Mouse (Mus musculus): Measurements from ENCODE around the gene Rif1. TPM values are rescaled to one million over a fixed set of nuclear protein-coding genes. Genes with fewer than 3 reads are reported as not detected.
"Not testable (repeated sequence)": the region's sequence is repeated elsewhere in the genome, so short reads cannot be mapped to it uniquely, and the experiment has no call there.

Gene Rif1
- total and polyA plus RNA-seq, 2 experiments from 2014 or later, result 14.3 to 19.9 TPM

- no peak overlapping the region for H3K9ac ChIP-seq (replicated peaks; ENCODE audit: low read depth, low read length)
- ATAC-seq (ENCODE audit: insufficient read depth, low read depth) (no peak), DNase-seq (ENCODE audit: low spot score) (no peak)
- 93% methylated on average over 1 of the region's 1 CpGs for WGBS
- H3K4me1 ChIP-seq (ENCODE audit: control insufficient read depth, insufficient read depth), result no peaks in the 10 kb centered on the region
- no peak overlapping the region for H3K4me2 ChIP-seq (ENCODE audit: low read depth, low read length)
- no peak overlapping the region for H3K27ac ChIP-seq (ENCODE audit: low read depth)
- no peaks in the 10 kb centered on the region for H3K9me3 ChIP-seq (replicated peaks; ENCODE audit: control insufficient read depth, low read length)
- H3K36me3 ChIP-seq (replicated peaks; ENCODE audit: control insufficient read depth, insufficient read depth, low read length), result peaks cover 78% of the 10 kb centered on the region
- TF ChIP-seq EP300 (IDR thresholded peaks at IDR 0.05; ENCODE audit: low read depth) (no peak), CTCF (IDR thresholded peaks at IDR 0.05; ENCODE audit: low read depth) (no peak)
- H3K27me3 ChIP-seq (ENCODE audit: control insufficient read depth, insufficient read depth, low read length), result no peaks in the 10 kb centered on the region
- H3K4me3 ChIP-seq (ENCODE audit: low read depth, low read length), result no peak overlapping the region
These were observed 41.5 kb downstream of the Rif1 start for GRCm38 (mm10) chr2:52114086-52114485.

GRCm38 (mm10) chr2:52131370-52131769, 58.7 kb downstream of the Rif1 start:
- not testable (repeated sequence) for ATAC-seq (ENCODE audit: insufficient read depth, low read depth)

GRCm38 (mm10) chr2:52133351-52133750, 60.7 kb downstream of the Rif1 start:
- Histone ChIP-seq H3K36me3 (replicated peaks; ENCODE audit: control insufficient read depth, insufficient read depth, low read length) (peaks cover 4% of the 10 kb centered on the region; the same call in 1 of the 2 replicates), H3K4me2 (ENCODE audit: low read depth, low read length) (no peak overlapping the region), H3K9me3 (replicated peaks; ENCODE audit: control insufficient read depth, low read length) (no peaks in the 10 kb centered on the region), H3K27ac (ENCODE audit: low read depth) (no peak overlapping the region), H3K4me3 (ENCODE audit: low read depth, low read length) (no peak overlapping the region), H3K27me3 (ENCODE audit: control insufficient read depth, insufficient read depth, low read length) (no peaks in the 10 kb centered on the region), H3K9ac (replicated peaks; ENCODE audit: low read depth, low read length) (no peak overlapping the region), H3K4me1 (ENCODE audit: control insufficient read depth, insufficient read depth) (peaks cover 9% of the 10 kb centered on the region; the same call in 1 of the 2 replicates)
- DNase-seq (ENCODE audit: low spot score) (no peak), ATAC-seq (ENCODE audit: insufficient read depth, low read depth) (no peak)
- no peak for TF ChIP-seq EP300 (IDR thresholded peaks at IDR 0.05; ENCODE audit: low read depth)
- TF ChIP-seq CTCF (IDR thresholded peaks at IDR 0.05; ENCODE audit: low read depth), result no peak
- 79% methylated on average over 2 of the region's 2 CpGs for WGBS

More at GRCm38 (mm10) chr2:52131370-52131769, 58.7 kb downstream of the Rif1 start:
- not testable (repeated sequence) for DNase-seq (ENCODE audit: low spot score); H3K27ac ChIP-seq (ENCODE audit: low read depth); H3K9me3 ChIP-seq (replicated peaks; ENCODE audit: control insufficient read depth, low read length); H3K4me1 ChIP-seq (ENCODE audit: control insufficient read depth, insufficient read depth); H3K27me3 ChIP-seq (ENCODE audit: control insufficient read depth, insufficient read depth, low read length); H3K9ac ChIP-seq (replicated peaks; ENCODE audit: low read depth, low read length); H3K4me3 ChIP-seq (ENCODE audit: low read depth, low read length); H3K4me2 ChIP-seq (ENCODE audit: low read depth, low read length); H3K36me3 ChIP-seq (replicated peaks; ENCODE audit: control insufficient read depth, insufficient read depth, low read length)
- WGBS, result 95% methylated on average over 20 of the region's 20 CpGs

- ATAC-seq (ENCODE audit: insufficient read depth, low read depth) (peak; percentile 33; the same call in 1 of the 2 replicates), DNase-seq (ENCODE audit: low spot score) (no peak)
- no peak for TF ChIP-seq EP300 (IDR thresholded peaks at IDR 0.05; ENCODE audit: low read depth)
- no peak for TF ChIP-seq CTCF (IDR thresholded peaks at IDR 0.05; ENCODE audit: low read depth)
- Histone ChIP-seq H3K4me1 (ENCODE audit: control insufficient read depth, insufficient read depth) (peaks cover 8% of the 10 kb centered on the region), H3K27ac (ENCODE audit: low read depth) (0 out of 2 replicates have a peak overlapping the region, but pooled peaks have one; percentile 27), H3K36me3 (replicated peaks; ENCODE audit: control insufficient read depth, insufficient read depth, low read length) (no peaks in the 10 kb centered on the region), H3K4me2 (ENCODE audit: low read depth, low read length) (peak overlapping the region; percentile 23; the same call in 1 of the 2 replicates), H3K9ac (replicated peaks; ENCODE audit: low read depth, low read length) (no peak overlapping the region), H3K9me3 (replicated peaks; ENCODE audit: control insufficient read depth, low read length) (no peaks in the 10 kb centered on the region), H3K4me3 (ENCODE audit: low read depth, low read length) (no peak overlapping the region), H3K27me3 (ENCODE audit: control insufficient read depth, insufficient read depth, low read length) (no peaks in the 10 kb centered on the region)
- WGBS, result 19% methylated on average over 3 of the region's 3 CpGs
These were observed 80.4 kb downstream of the Rif1 start for GRCm38 (mm10) chr2:52153064-52153463.

- Histone ChIP-seq H3K27me3 (ENCODE audit: control insufficient read depth, insufficient read depth, low read length) (no peaks in the 10 kb centered on the region), H3K9me3 (replicated peaks; ENCODE audit: control insufficient read depth, low read length) (no peaks in the 10 kb centered on the region), H3K4me3 (ENCODE audit: low read depth, low read length) (no peak overlapping the region), H3K4me2 (ENCODE audit: low read depth, low read length) (no peak overlapping the region), H3K36me3 (replicated peaks; ENCODE audit: control insufficient read depth, insufficient read depth, low read length) (no peaks in the 10 kb centered on the region), H3K4me1 (ENCODE audit: control insufficient read depth, insufficient read depth) (no peaks in the 10 kb centered on the region), H3K9ac (replicated peaks; ENCODE audit: low read depth, low read length) (no peak overlapping the region), H3K27ac (ENCODE audit: low read depth) (no peak overlapping the region)
- DNase-seq (ENCODE audit: low spot score) (no peak), ATAC-seq (ENCODE audit: insufficient read depth, low read depth) (no peak)
- 64% methylated on average over 7 of the region's 7 CpGs for WGBS
- no peak for TF ChIP-seq CTCF (IDR thresholded peaks at IDR 0.05; ENCODE audit: low read depth)
- TF ChIP-seq EP300 (IDR thresholded peaks at IDR 0.05; ENCODE audit: low read depth), result no peak
These were observed 96.8 kb downstream of the Rif1 start for GRCm38 (mm10) chr2:52169243-52170005.

Other genes starting within 250 kb of the Rif1 start
- 6.8 and 27.9 TPM in 2 replicates for gene Rbm43, start 137.7 kb upstream of the Rif1 start, total RNA-seq (2014; rRNA removed; ENCODE audit: low replicate concordance)
- gene Rbm43, start 137.7 kb upstream of the Rif1 start, polyA plus RNA-seq (2015; fragmentation: Nextera tagmentation; extraction: Ambion mirVana), result 9.7 and 10.7 TPM in 2 replicates
- gene Nmi, start 99.3 kb upstream of the Rif1 start, total RNA-seq (2014; rRNA removed; ENCODE audit: low replicate concordance), result 2.2 and 6.0 TPM in 2 replicates
- 19.8 and 25.6 TPM in 2 replicates for gene Nmi, start 99.3 kb upstream of the Rif1 start, polyA plus RNA-seq (2015; fragmentation: Nextera tagmentation; extraction: Ambion mirVana)
- gene Tnfaip6, start 34.8 kb upstream of the Rif1 start, total RNA-seq (2014; rRNA removed; ENCODE audit: low replicate concordance), result 1.7 and 2.0 TPM in 2 replicates
- gene Tnfaip6, start 34.8 kb upstream of the Rif1 start, polyA plus RNA-seq (2015; fragmentation: Nextera tagmentation; extraction: Ambion mirVana), result 3.3 and 3.7 TPM in 2 replicates

All from heart, postnatal 0 days (tissue).